Comparison of ENCODE assay signal across 8 mouse cellular contexts in the genomic region with DNA sequence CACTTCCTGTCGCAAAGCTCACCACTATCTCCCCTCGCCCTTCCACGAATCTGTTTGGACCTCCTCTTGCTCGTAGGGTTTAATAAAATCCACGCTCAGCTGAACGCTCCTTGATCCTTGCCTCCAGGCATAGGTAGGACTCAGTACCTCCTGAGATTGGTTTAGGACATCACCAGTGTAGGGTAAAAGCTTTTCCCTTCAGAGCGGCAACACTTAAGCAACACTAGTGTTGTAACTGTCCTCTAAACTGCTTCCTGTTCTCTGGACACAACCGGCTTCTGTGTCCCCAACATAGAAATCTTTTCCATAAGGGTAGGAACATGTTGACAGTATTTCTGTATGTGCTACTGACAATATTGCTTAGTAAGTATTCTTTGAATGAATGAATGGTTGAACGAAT. TPM values are rescaled to one million over a fixed set of nuclear protein-coding genes. Genes with fewer than 3 reads are reported as not detected.
DNase-seq lines count a peak whose midpoint lies in the region; ATAC-seq and TF ChIP-seq lines count a peak whose summit lies in the region.

No protein-coding gene starts in this region.

- 30% methylated on average over 9 of the region's 9 CpGs for WGBS in forebrain, embryonic 15.5 days
- WGBS in liver, postnatal 0 days (ENCODE audit: insufficient replicate concordance), result 18% methylated on average over 9 of the region's 9 CpGs

- H3K36me3 ChIP-seq in ES-Bruce4 (ENCODE audit: control insufficient read depth, insufficient read depth, low read length, poor library complexity, severe bottlenecking), result no peaks in the 10 kb centered on the region
- H3K36me3 ChIP-seq in forebrain, embryonic 15.5 days, result no peaks in the 10 kb centered on the region
- H3K36me3 ChIP-seq in liver, postnatal 0 days (replicated peaks; ENCODE audit: insufficient read depth, low read length), result peaks cover 3% of the 10 kb centered on the region; the same call in 1 of the 2 replicates

- no peaks in the 10 kb centered on the region for H3K27me3 ChIP-seq in ES-Bruce4 (ENCODE audit: control insufficient read depth, insufficient read depth, low read length, poor library complexity, severe bottlenecking)
- H3K27me3 ChIP-seq in forebrain, embryonic 15.5 days, result no peaks in the 10 kb centered on the region
- no peaks in the 10 kb centered on the region for H3K27me3 ChIP-seq in liver, postnatal 0 days (ENCODE audit: insufficient read depth, low read length)

- peak overlapping the region; percentile 42 for H3K9ac ChIP-seq in ES-Bruce4 (ENCODE audit: low read depth, poor library complexity, severe bottlenecking)
- H3K9ac ChIP-seq in forebrain, embryonic 15.5 days (replicated peaks), result peak overlapping the region; percentile 90
- H3K9ac ChIP-seq in liver, postnatal 0 days (replicated peaks), result peak overlapping the region; percentile 83

- TF ChIP-seq CTCF in ES-Bruce4 (IDR thresholded peaks at IDR 0.05; ENCODE audit: low read depth, low read length), result no peak
- TF ChIP-seq CTCF in liver, postnatal 0 days (IDR thresholded peaks at IDR 0.05; ENCODE audit: low read depth), result no peak

- peak; percentile 2 for DNase-seq in cerebellum, adult 11-12 months
- no peak for DNase-seq in cerebellum, adult 9-11 months
- DNase-seq in liver, postnatal 0 days, result no peak
- no peak for DNase-seq in c-Kit-positive CD71-positive TER-119-positive erythroid progenitor cells, embryonic 14.5 days (ENCODE audit: low spot score)
- no peak for DNase-seq in gastrocnemius, postnatal 4 days (ENCODE audit: low spot score in 2 of 2)
- no peak for DNase-seq in kidney, adult 8-10 months

- H3K9me3 ChIP-seq in ES-Bruce4 (replicated peaks; ENCODE audit: control insufficient read depth, insufficient read depth, low read length, poor library complexity, severe bottlenecking), result no peaks in the 10 kb centered on the region
- H3K9me3 ChIP-seq in forebrain, embryonic 15.5 days, result no peaks in the 10 kb centered on the region
- H3K9me3 ChIP-seq in liver, postnatal 0 days (ENCODE audit: low read length), result no peaks in the 10 kb centered on the region

- TF ChIP-seq EP300 in ES-Bruce4 (IDR thresholded peaks at IDR 0.05; ENCODE audit: insufficient read depth, low read depth, low read length), result no peak
- TF ChIP-seq EP300 in liver, postnatal 0 days (IDR thresholded peaks at IDR 0.05; ENCODE audit: low read depth), result no peak

- no peaks in the 10 kb centered on the region for H3K4me1 ChIP-seq in ES-Bruce4 (ENCODE audit: control insufficient read depth, insufficient read depth, low read length)
- peaks cover 13% of the 10 kb centered on the region for H3K4me1 ChIP-seq in forebrain, embryonic 15.5 days
- H3K4me1 ChIP-seq in liver, postnatal 0 days (ENCODE audit: insufficient read depth), result peaks cover 11% of the 10 kb centered on the region; the same call in 1 of the 2 replicates

- H3K4me2 ChIP-seq in forebrain, embryonic 15.5 days (replicated peaks), result peak overlapping the region; percentile 60
- H3K4me2 ChIP-seq in liver, postnatal 0 days (ENCODE audit: low read depth, low read length), result peak overlapping the region; percentile 90

- ATAC-seq in forebrain, embryonic 15.5 days (replicated peaks), result 0 out of 2 replicates have a peak, but pooled peaks have one; percentile 9
- ATAC-seq in liver, postnatal 0 days, result peak; percentile 44

- peak overlapping the region; percentile 91 for H3K4me3 ChIP-seq in ES-Bruce4 (ENCODE audit: low read depth, low read length)
- H3K4me3 ChIP-seq in forebrain, embryonic 15.5 days, result peak overlapping the region; percentile 88
- peak overlapping the region; percentile 66 for H3K4me3 ChIP-seq in liver, postnatal 0 days (ENCODE audit: low read depth, low read length)

- H3K27ac ChIP-seq in ES-Bruce4 (ENCODE audit: insufficient read depth, low read length), result no peak overlapping the region
- no peak overlapping the region for H3K27ac ChIP-seq in forebrain, embryonic 15.5 days (replicated peaks)
- peak overlapping the region; percentile 66 for H3K27ac ChIP-seq in liver, postnatal 0 days (ENCODE audit: low read depth)

- no peak for TF ChIP-seq POLR2A in ES-Bruce4 (IDR thresholded peaks at IDR 0.05; ENCODE audit: insufficient read depth, low read length)

RNA-seq across cellular contexts. Expression of gene Stx18, which starts 1.3 kb away (rescaled TPM):
- polyA plus RNA-seq in ES-Bruce4 (2011; ENCODE audit: insufficient read depth, insufficient read length, low read depth, missing spikeins), result 15.3 and 17.6 TPM in 2 replicates
- polyA plus RNA-seq in forebrain, embryonic 15.5 days (2015; fragmentation: Nextera tagmentation; extraction: Ambion mirVana), result 36.6 and 37.2 TPM in 2 replicates
- polyA plus RNA-seq in liver, postnatal 0 days (2015; fragmentation: Nextera tagmentation; extraction: Ambion mirVana), result 13.4 and 15.2 TPM in 2 replicates
- 10 to 100 TPM; 21.9 to 24.9 TPM for total RNA-seq in gastrocnemius, postnatal 4 days (2021)
